Mouse (Mus musculus) kidney, adult 2 months (tissue): Measurements from ENCODE around the gene Msi2. TPM values are rescaled to one million over a fixed set of nuclear protein-coding genes. Genes with fewer than 3 reads are reported as not detected.

Experiments
- DNase-seq: peaks from one replicate; pipeline ENCODE4 v3.0.0; 2021
- H3K27ac ChIP-seq: fragments of 200-500 bp; 2 replicates; pipeline ENCODE4 v1.5.1; 2012; ENCODE audit warnings: low read depth, low read length, control low read depth, inconsistent platforms; ENCODE audit not compliant: insufficient read depth
- H3K27me3 ChIP-seq: fragments of 200-500 bp; replicated peaks from 2 replicates; pipeline ENCODE4 v1.6.1; 2012; ENCODE audit warnings: mild to moderate bottlenecking, moderate library complexity, low read length, inconsistent platforms; ENCODE audit not compliant: control insufficient read depth, insufficient read depth
- H3K36me3 ChIP-seq: fragments of 200-500 bp; 2 replicates; pipeline ENCODE4 v1.6.1; 2012; ENCODE audit warnings: mild to moderate bottlenecking, moderate library complexity, low read length, inconsistent platforms; ENCODE audit not compliant: control insufficient read depth, insufficient read depth
- H3K4me1 ChIP-seq: fragments of 200-500 bp; 2 replicates; pipeline ENCODE4 v1.6.1; 2011; ENCODE audit warnings: low read length; ENCODE audit not compliant: control insufficient read depth, insufficient read depth
- H3K4me3 ChIP-seq: fragments of 200-500 bp; 2 replicates; pipeline ENCODE4 v1.5.1; 2011; ENCODE audit warnings: mild to moderate bottlenecking, low read depth, low read length, control low read depth; ENCODE audit not compliant: insufficient read depth
- CTCF ChIP-seq: fragments of 200-500 bp; conservative IDR thresholded peaks from 2 replicates; pipeline ENCODE4 v1.5.1; 2011; ENCODE audit warnings: low read depth, mild to moderate bottlenecking, control low read depth, low read length, moderate library complexity, mixed read lengths; ENCODE audit not compliant: insufficient read depth, insufficient read length
- POLR2A ChIP-seq: fragments of 200-500 bp; IDR thresholded peaks from one replicate; pipeline ENCODE4 v1.6.1; 2011; ENCODE audit warnings: low read depth, low read length, control low read depth
- WGBS: fragments of 180-500 bp; shearing (Covaris S2); methylation state at CpG from one replicate; pipeline ENCODE4 v1.1.7; 2018; 5-methylcytosine and 5-hydroxymethylcytosine counted together
- polyA plus RNA-seq: library from polyadenylated mRNA; depleted of rRNA; stranded (reverse); fragments of >200 nt; gene quantifications from 2 replicates; pipeline ENCODE4 v1.2.3, GENCODE M21; 2012

Gene Msi2
- polyA plus RNA-seq, 1 experiment: 43.5 TPM

DNA sequence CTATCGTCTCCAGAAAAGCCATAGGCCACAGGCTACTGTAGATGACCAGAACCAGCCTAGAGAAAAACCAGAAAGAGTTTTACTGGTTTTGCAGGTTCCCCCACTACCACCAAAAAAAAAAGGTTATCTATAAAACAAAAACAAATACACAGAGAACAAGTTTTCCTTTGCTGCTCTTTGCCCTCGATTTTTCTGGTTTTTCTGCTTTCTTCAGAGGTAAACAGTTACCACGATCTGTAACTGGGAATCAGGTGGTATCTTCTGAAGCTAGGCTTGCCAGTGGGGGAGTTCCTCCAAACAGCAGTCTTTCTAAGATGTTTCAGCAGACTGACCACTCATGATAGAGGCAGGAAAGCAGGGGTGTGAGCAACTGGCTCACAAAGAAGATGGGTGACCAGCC, 89.6 kb downstream of the Msi2 start:
- H3K36me3 ChIP-seq: no peaks in the 10 kb centered on the region
- 38% methylated on average over 3 of the region's 3 CpGs for WGBS
- H3K27ac ChIP-seq: no peak overlapping the region
- no peak overlapping the region for H3K4me3 ChIP-seq
- no peaks in the 10 kb centered on the region for H3K27me3 ChIP-seq
- H3K4me1 ChIP-seq: peaks cover 52% of the 10 kb centered on the region
- no peak for DNase-seq
- TF ChIP-seq POLR2A (no peak), CTCF (no peak)

DNA sequence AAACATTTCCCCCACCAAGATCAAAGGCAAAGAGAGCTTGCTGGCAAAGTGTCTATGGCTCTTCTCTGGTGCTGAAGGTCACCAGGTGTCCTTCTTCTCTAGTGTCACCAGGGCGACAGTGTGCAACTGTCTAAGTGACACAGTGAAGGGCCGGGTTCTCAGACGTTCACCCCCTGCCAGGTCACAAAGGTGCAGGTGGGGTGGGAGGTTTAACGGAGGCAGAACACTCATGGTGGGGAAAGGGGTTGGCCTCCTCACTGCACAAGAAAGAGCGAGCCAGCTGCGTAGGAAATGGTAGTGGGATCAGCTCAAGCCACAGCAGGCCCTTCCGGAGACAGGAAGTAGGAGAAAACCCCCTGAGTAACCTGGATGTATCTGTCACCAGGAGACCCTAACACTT, 91.0 kb downstream of the Msi2 start:
- H3K27ac ChIP-seq: peak overlapping the region; percentile 19
- peaks cover 63% of the 10 kb centered on the region for H3K4me1 ChIP-seq
- no peak for TF ChIP-seq POLR2A
- TF ChIP-seq CTCF: no peak
- 54% methylated on average over 7 of the region's 7 CpGs for WGBS
- no peaks in the 10 kb centered on the region for H3K36me3 ChIP-seq
- H3K4me3 ChIP-seq: no peak overlapping the region
- H3K27me3 ChIP-seq: no peaks in the 10 kb centered on the region
- DNase-seq: no peak

DNA sequence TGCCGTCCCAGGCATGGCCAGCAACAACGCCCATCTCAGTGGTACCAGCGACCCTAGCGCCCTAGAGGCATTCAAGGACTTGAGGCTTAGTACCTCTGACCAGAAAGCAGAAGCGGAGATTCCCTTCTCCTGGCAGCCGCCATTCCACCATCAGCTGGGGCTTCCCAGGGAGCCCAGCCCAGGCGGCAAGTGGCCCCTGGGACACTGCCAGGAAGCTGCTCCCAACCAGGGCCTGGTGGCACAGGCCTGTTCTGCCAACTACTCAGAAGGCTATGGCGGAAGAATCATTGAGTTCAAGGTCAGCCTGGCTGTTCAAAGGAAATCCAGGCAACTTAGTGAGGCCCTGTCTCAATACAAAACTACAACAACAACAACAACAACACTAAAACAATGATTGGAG, 91.7 kb downstream of the Msi2 start:
- Histone ChIP-seq H3K4me1 (peaks cover 66% of the 10 kb centered on the region), H3K4me3 (no peak overlapping the region), H3K27me3 (no peaks in the 10 kb centered on the region), H3K27ac (peak overlapping the region; percentile 54), H3K36me3 (no peaks in the 10 kb centered on the region)
- no peak for TF ChIP-seq POLR2A
- TF ChIP-seq CTCF: no peak
- 48% methylated on average over 8 of the region's 8 CpGs for WGBS
- DNase-seq: peak; percentile 76

DNA sequence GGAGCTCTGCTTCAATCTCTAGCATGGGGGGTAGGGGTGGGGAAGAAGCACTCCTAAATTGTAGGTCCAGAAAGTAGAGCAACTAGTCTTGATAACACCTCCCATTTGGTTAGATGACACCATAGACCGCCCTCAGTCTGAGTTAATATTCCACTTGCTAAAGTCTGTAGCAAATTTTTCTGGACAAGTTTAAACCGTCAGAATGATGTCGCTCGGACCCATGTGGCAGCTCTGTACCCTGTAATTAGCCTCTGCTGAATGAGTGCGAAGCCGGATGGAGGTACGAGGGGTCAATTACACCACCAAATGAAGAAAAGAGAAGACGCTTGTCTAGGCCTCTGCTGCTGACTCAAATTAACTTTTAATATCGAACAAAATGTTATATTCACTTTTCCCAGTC, 92.3 kb downstream of the Msi2 start:
- 50% methylated on average over 9 of the region's 9 CpGs for WGBS
- DNase-seq: peak; percentile 63
- no peak overlapping the region for H3K27ac ChIP-seq
- H3K4me1 ChIP-seq: peaks cover 69% of the 10 kb centered on the region
- no peaks in the 10 kb centered on the region for H3K36me3 ChIP-seq
- H3K4me3 ChIP-seq: no peak overlapping the region
- no peaks in the 10 kb centered on the region for H3K27me3 ChIP-seq
- TF ChIP-seq CTCF (no peak), POLR2A (no peak)

DNA sequence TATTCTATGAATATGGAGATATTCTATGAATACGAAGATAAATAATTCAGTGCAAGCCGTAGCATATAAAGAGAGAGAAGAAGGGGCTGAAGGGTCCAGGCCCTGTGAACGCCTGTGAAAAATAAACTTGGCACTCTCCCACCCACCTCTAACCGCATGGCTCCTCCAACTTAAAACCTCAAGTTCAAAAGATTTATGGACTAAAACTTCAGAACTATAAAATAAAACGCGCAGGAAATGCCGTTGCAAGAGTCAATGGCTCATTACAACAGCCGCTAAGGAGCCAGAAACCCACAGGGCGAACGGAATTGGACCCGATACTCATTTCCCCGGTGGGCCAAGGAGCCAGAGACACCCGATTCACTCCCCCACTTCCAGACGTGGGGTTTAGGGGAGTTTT, 93.2 kb downstream of the Msi2 start:
- Histone ChIP-seq H3K4me3 (no peak overlapping the region), H3K4me1 (peaks cover 72% of the 10 kb centered on the region), H3K27ac (no peak overlapping the region), H3K36me3 (no peaks in the 10 kb centered on the region), H3K27me3 (no peaks in the 10 kb centered on the region)
- TF ChIP-seq CTCF (no peak), POLR2A (no peak)
- 53% methylated on average over 14 of the region's 14 CpGs for WGBS
- no peak for DNase-seq

DNA sequence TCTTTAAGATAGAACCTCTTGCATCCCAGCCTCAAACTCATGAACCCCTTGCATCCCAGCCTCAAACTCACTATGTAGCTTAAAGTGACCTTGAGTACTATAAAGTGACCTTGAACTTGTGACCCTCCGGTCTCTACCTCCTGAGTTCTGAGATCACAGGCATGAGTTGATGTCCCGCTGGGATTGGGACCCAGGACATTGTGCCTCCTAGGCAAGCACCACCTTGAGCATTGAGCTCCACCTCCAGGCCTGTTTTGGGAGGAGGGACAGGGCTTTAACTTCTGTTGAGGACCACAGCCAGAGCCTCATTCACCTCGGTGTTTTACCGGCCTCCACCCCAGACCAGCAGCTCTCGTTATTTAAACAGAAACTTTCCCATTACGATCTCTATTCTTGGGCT, 93.7 kb downstream of the Msi2 start:
- no peak for DNase-seq
- Histone ChIP-seq H3K27ac (0 out of 2 replicates have a peak overlapping the region, but pooled peaks have one; percentile 7), H3K27me3 (no peaks in the 10 kb centered on the region), H3K4me1 (peaks cover 75% of the 10 kb centered on the region), H3K4me3 (no peak overlapping the region), H3K36me3 (no peaks in the 10 kb centered on the region)
- 60% methylated on average over 6 of the region's 6 CpGs for WGBS
- TF ChIP-seq POLR2A (no peak), CTCF (no peak)

DNA sequence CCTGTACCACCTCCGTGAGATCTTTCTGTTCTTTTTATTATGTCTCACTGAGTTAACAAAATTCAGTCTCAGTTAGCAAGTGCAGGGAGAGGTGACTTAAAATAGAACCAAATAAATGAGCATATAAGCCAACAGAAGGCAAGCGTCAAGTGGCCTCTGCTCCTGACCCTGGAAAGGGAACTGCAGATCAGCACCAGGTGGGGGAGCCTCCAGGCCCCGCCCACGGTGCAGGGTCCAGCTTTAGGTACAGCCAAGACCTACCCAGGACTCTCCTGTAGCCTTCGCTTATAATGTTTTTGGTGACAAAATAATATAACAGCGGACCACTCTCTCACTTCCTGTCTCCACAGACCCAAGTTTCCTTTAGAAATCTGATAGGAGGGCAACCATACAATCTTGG, 94.6 kb downstream of the Msi2 start:
- Histone ChIP-seq H3K4me3 (no peak overlapping the region), H3K4me1 (peaks cover 75% of the 10 kb centered on the region), H3K27ac (peak overlapping the region; percentile 22), H3K36me3 (no peaks in the 10 kb centered on the region), H3K27me3 (no peaks in the 10 kb centered on the region)
- 32% methylated on average over 6 of the region's 6 CpGs for WGBS
- TF ChIP-seq POLR2A (no peak), CTCF (no peak)
- DNase-seq: peak; percentile 85

DNA sequence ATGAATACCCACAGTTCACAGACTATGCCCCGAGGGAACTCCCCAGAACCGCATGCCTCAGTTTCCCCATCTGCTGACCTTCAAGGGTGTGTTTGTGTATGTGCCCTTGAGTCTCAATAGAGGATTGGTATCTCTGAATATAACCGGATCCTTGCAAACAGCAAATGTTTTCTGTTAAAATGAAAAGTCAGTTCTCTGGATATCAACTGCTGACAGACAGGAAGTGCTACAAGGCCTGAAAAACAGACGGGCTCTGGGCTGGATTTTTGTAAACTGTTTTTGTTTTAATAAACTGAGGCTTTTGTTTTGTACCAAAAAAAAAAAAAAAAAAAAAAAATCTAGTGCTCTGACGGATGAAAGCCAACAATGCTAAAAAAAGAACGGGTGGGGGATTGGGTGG, 95.8 kb downstream of the Msi2 start:
- peak overlapping the region; percentile 77 for H3K27ac ChIP-seq
- WGBS: 30% methylated on average over 6 of the region's 6 CpGs
- TF ChIP-seq CTCF (no peak), POLR2A (no peak)
- peak; percentile 53 for DNase-seq
- peaks cover 75% of the 10 kb centered on the region for H3K4me1 ChIP-seq
- H3K27me3 ChIP-seq: no peaks in the 10 kb centered on the region
- no peaks in the 10 kb centered on the region for H3K36me3 ChIP-seq
- no peak overlapping the region for H3K4me3 ChIP-seq
